Mouse (Mus musculus) brain, embryonic 18.5 days (tissue): ENCODE measurements around the gene Paf1.

Experiments used
- DNase-seq: peaks from one replicate; pipeline ENCODE4 v3.0.0-alpha.2; 2012; ENCODE audit warnings: low read depth, low spot score

Gene Paf1

GRCm38 (mm10) chr7:28370977-28371513 is 21.7 kb upstream of the Paf1 start:
- DNase-seq: no peak

- no peak for DNase-seq
Observed at GRCm38 (mm10) chr7:28371514-28371989, 21.2 kb upstream of the Paf1 start.

GRCm38 (mm10) chr7:28372251-28373108 is 20.3 kb upstream of the Paf1 start, which contains the start of gene Plekhg2:
Gene Plekhg2, minus strand, starts transcription at chr7:28372599.
- peak; percentile 93 for DNase-seq

GRCm38 (mm10) chr7:28373131-28373581 is 19.6 kb upstream of the Paf1 start:
- peak; percentile 79 for DNase-seq

- DNase-seq: no peak
Observed at GRCm38 (mm10) chr7:28373891-28374495, 18.8 kb upstream of the Paf1 start.

GRCm38 (mm10) chr7:28374647-28375046 is 18.1 kb upstream of the Paf1 start:
- DNase-seq: no peak

- DNase-seq: peak; percentile 65
Observed at GRCm38 (mm10) chr7:28375176-28375921, 17.4 kb upstream of the Paf1 start.

- no peak for DNase-seq
Observed at GRCm38 (mm10) chr7:28376011-28376771, 16.6 kb upstream of the Paf1 start.

- no peak for DNase-seq
Observed at GRCm38 (mm10) chr7:28377190-28378065, 15.3 kb upstream of the Paf1 start.

- no peak for DNase-seq
Observed at GRCm38 (mm10) chr7:28378066-28378690, 14.6 kb upstream of the Paf1 start.

- no peak for DNase-seq
Observed at GRCm38 (mm10) chr7:28378769-28379651, 13.7 kb upstream of the Paf1 start.

- DNase-seq: no peak
Observed at GRCm38 (mm10) chr7:28380237-28381016, 12.3 kb upstream of the Paf1 start, which contains the start of gene Zfp36. Gene Zfp36, minus strand, starts transcription at chr7:28380253.

- no peak for DNase-seq
Observed at GRCm38 (mm10) chr7:28381017-28381790, 11.5 kb upstream of the Paf1 start.

GRCm38 (mm10) chr7:28381938-28382337 is 10.8 kb upstream of the Paf1 start:
- DNase-seq: no peak

- no peak for DNase-seq
Observed at GRCm38 (mm10) chr7:28382347-28382951, 10.3 kb upstream of the Paf1 start.

GRCm38 (mm10) chr7:28382981-28383396 is 9.8 kb upstream of the Paf1 start:
- DNase-seq: no peak
